Mouse (Mus musculus) bone marrow, adult 2 months (tissue): ENCODE measurements around the gene Lgals3. TPM values are rescaled to one million over a fixed set of nuclear protein-coding genes. Genes with fewer than 3 reads are reported as not detected.

Experiments
- H3K27ac ChIP-seq: fragments of 200-500 bp; 2 replicates; pipeline ENCODE4 v1.5.1; 2012; ENCODE audit warnings: low read depth, mild to moderate bottlenecking, control low read depth, inconsistent platforms, low read length; ENCODE audit not compliant: control insufficient read depth, poor library complexity, insufficient read depth
- H3K4me1 ChIP-seq: fragments of 200-500 bp; 2 replicates; pipeline ENCODE4 v1.6.1; 2011; ENCODE audit warnings: low read length; ENCODE audit not compliant: control insufficient read depth, insufficient read depth
- H3K4me3 ChIP-seq: fragments of 200-500 bp; replicated peaks from 2 replicates; pipeline ENCODE3; 2011; ENCODE audit warnings: mild to moderate bottlenecking, low read depth, low read length, control low read depth; ENCODE audit not compliant: control insufficient read depth
- CTCF ChIP-seq: fragments of 200-500 bp; IDR thresholded peaks from 2 replicates; pipeline ENCODE4 v1.5.1; 2011; ENCODE audit warnings: low read length, control low read depth; ENCODE audit not compliant: control insufficient read depth, insufficient read depth
- POLR2A ChIP-seq: fragments of 200-500 bp; IDR thresholded peaks from 2 replicates; pipeline ENCODE4 v1.6.1; 2011; ENCODE audit warnings: low read depth, mild to moderate bottlenecking, control low read depth, low read length, borderline replicate concordance; ENCODE audit not compliant: control insufficient read depth
- whole genome bisulfite sequencing: fragments of 180-500 bp; shearing (Covaris S2); methylation state at CpG from one replicate; pipeline ENCODE4 v1.1.7; 2018; 5-methylcytosine and 5-hydroxymethylcytosine counted together
- polyA plus RNA-seq: library from polyadenylated mRNA; stranded (reverse); fragments of >200 nt; gene quantifications from 2 replicates; pipeline ENCODE4 v1.2.4, GENCODE M21; 2011; ENCODE audit warnings: low replicate concordance; ENCODE audit not compliant: missing spikeins, insufficient read depth, insufficient read length

Lgals3 gene
- polyA plus RNA-seq, 1 experiment: 147 TPM

DNA sequence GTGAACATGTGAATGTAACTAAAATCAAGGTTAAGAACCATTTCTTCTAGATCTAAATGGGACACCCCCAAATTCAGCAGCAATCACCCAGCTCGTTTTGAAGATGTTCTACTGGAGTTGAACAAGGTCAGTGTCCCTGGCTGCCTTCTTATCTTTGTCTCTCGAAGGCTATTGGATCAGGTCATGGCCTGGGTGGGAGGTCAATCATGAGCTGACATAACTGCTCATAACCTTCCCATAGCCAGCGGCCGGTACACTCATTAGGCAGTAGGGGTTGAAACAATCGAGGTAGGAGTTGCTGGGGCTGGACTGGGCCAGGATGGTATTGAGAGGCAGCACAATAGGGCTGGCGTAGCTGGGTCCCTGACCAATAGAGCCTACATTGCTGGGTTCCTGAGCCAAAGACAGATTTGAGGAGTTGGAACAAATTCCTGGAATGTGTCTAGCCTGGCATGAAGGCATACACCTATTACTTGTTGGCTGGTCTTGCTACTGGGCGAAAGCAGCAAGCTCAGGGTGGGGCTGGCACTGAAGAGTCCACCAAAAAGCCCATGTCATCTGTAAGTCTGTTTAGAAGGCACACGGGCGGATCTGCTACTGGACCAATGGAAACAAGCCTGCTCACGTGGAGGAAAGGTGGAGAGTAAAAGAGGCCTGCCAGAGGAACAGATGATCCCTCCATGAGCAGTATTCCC, 27.2 kb upstream of the Lgals3 start:
- no peak overlapping the region for H3K4me3 ChIP-seq
- H3K4me1 ChIP-seq: no peaks in the 10 kb centered on the region
- TF ChIP-seq CTCF: no peak
- no peak for TF ChIP-seq POLR2A
- H3K27ac ChIP-seq: no peak overlapping the region
- 80% methylated on average over 10 of the region's 10 CpGs for WGBS

DNA sequence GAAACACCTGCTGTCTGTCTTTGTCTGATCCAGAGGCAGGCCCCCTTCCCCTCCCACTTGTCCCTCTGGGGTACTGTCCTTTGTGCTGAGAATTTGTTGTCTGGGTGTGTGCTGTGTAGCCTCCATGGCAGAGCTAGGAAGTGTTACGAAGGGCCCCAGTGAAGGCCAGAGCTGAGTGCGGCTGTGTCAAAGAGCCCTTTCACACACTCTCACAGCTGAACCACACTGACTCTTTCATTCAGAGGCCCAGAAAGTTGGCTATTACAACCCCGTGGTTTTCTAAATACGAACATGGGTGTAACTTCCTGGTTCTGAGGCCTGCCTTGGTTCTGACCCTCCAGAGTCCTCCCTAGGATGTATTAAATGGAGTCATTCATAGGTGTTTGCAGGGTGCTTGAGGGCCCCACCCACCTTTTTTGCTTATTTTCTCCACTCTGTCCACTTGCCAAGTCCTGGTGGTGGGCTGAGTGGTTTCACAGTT, 25.7 kb upstream of the Lgals3 start:
- no peak overlapping the region for H3K4me3 ChIP-seq
- WGBS: 49% methylated on average over 4 of the region's 4 CpGs
- H3K27ac ChIP-seq: no peak overlapping the region
- TF ChIP-seq POLR2A (no peak), CTCF (no peak)
- no peaks in the 10 kb centered on the region for H3K4me1 ChIP-seq

DNA sequence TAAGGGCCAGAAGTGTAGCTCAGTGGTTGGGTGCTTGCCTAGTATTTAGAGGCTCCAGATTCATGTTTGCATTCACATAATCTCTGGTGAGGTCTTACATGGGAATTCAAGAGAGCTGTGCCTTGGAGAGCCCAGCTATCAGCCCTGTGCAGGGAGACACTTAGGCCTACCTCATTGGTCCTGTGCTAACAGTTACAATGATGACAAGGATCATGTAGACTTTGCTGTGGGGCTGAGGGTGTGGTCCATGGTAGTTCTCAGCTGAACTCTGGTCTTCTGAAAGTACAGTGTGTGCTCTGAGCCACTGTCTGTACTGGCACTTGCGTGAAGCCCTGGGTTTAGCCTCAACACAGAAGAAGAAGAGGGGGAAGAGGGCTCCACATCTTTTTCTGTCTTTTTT, 20.8 kb upstream of the Lgals3 start:
- Histone ChIP-seq H3K4me1 (no peaks in the 10 kb centered on the region; the same call in 1 of the 2 replicates), H3K4me3 (no peak overlapping the region), H3K27ac (no peak overlapping the region)
- 77% methylated on average over 1 of the region's 1 CpGs for WGBS
- no peak for TF ChIP-seq POLR2A
- no peak for TF ChIP-seq CTCF

DNA sequence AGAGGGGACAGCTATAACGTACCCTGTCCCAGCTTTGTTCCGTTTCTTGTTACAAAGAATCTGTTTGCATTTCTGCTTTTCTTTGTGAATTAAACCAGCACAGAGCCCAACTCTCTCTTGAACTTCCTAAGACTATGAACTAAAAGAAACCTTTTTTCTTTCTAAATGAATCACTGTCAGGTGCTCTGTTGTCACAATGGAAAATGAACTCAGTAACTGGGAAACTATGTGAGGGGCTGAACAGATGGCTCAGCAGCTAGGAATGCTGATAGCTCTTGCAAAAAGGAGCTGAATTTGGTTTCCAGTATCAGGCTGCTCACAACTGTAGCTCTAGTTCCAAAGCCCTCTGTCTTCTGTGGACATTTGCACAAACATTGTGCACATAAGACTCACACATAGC, 16.6 kb upstream of the Lgals3 start:
- Histone ChIP-seq H3K4me1 (peaks cover 7% of the 10 kb centered on the region), H3K27ac (no peak overlapping the region), H3K4me3 (no peak overlapping the region)
- 64% methylated on average over 2 of the region's 2 CpGs for WGBS
- TF ChIP-seq POLR2A (no peak), CTCF (no peak)

DNA sequence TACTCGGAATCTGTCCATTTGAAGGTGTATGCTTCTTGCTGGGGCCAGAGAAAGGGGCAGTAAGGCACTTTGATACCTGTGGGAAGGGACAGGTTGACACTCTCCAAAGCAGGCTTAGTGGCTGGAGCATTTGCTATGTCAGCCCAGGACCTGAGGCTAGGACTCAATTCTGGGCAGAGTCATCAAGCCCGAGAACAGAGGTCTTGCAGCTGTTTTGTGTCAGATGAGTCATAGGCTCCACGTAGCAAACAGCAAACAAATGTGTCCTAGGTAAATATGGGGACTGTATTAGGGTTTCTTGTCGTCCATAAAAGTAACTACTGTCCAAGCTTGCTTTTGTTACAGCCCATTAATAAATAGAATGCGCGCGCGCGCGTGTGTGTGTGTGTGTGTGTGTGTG, 15.3 kb upstream of the Lgals3 start:
- H3K4me1 ChIP-seq: peaks cover 7% of the 10 kb centered on the region
- 93% methylated on average over 10 of the region's 10 CpGs for WGBS
- no peak overlapping the region for H3K27ac ChIP-seq
- H3K4me3 ChIP-seq: no peak overlapping the region
- no peak for TF ChIP-seq CTCF
- no peak for TF ChIP-seq POLR2A

DNA sequence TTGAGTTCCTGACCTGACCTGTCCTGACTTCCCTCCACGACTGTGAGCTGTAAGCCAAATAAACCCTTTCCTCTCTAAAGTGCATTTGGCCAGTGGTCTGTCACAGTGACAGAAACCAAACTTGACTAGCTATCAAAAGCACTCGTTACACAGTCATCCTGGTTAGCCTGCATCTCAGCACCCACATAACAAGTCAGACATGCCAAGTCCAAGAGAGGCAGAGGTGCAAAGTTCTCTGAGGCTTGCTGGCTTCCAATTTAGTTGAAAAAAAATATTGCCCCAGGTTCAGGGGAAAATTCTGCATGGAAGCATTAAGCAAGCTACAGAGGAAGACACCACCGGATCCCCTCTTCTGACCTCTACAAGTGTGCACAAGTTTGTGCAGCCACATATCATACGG, 14.3 kb upstream of the Lgals3 start:
- H3K4me3 ChIP-seq: no peak overlapping the region
- H3K4me1 ChIP-seq: peaks cover 7% of the 10 kb centered on the region
- TF ChIP-seq CTCF (no peak), POLR2A (no peak)
- WGBS: 63% methylated on average over 4 of the region's 4 CpGs
- no peak overlapping the region; the same call in 1 of the 2 replicates for H3K27ac ChIP-seq

DNA sequence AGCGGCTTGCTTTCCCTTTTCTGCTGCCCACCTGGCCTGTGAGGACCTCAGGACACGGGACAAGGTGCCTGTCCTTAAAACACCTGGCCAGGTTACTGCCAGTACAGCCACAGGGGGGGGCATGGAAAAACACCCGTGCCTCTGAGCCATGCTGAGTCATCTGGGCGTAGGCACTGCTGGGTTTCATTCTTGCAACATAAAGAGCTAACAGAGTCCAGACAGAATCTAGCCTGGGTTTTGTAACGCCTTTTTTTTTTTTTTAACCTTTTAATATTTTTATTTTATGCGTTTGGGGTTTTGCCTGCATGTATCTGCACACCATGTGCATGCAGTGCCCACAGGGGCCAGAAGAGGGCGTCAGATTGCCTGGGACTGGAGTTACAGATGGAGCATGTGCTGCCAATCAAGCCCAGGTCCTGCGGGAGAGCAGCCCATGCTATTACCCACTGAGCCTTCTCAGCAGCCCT, 13.4 kb upstream of the Lgals3 start:
- TF ChIP-seq CTCF (peak; percentile 53), POLR2A (no peak)
- WGBS: 37% methylated on average over 8 of the region's 8 CpGs
- peaks cover 7% of the 10 kb centered on the region for H3K4me1 ChIP-seq
- H3K4me3 ChIP-seq: no peak overlapping the region
- H3K27ac ChIP-seq: peak overlapping the region; percentile 21; the same call in 1 of the 2 replicates

DNA sequence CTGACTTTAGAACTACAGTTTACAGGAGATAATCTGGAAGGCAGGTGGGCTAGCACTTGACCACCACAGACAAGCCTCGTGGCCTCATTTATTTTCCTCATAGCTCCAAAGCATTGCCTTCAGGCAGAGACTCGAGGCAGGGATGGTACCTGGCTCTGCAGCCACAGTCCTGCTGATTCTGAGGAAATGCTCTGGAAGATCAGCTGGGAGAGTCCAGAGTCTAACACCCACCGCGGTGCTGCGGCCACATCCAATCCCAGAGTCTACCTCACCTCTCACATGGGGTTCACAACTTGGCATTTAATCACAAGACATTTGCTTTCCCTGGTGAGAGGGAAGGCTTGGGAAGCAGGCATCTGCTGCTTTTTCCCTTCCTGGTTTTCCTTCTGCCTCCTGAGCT, 12.6 kb upstream of the Lgals3 start:
- TF ChIP-seq CTCF: no peak
- TF ChIP-seq POLR2A: no peak
- Histone ChIP-seq H3K4me1 (peaks cover 7% of the 10 kb centered on the region), H3K4me3 (no peak overlapping the region), H3K27ac (0 out of 2 replicates have a peak overlapping the region, but pooled peaks have one; percentile 20)
- WGBS: 84% methylated on average over 5 of the region's 5 CpGs

DNA sequence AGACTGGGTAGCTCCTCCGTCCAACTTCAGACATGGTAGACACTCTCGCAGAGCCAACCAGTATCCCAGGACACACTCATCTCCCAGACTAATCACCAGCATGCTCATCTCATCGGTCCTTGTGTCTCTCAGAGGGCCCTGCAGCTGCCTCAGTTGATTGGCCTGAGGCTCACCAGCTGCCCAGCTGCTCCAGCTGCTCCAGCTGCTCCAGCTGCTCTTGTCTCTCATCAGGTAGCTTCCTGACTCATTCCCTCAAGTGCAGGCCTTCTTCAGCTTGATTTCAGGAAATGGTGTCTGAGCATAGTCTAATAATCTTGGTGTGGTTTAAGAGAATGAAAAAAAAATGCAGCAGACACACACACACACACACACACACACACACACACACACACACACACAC, 10.9 kb upstream of the Lgals3 start:
- 77% methylated on average over 3 of the region's 3 CpGs for WGBS
- TF ChIP-seq CTCF (no peak), POLR2A (no peak)
- Histone ChIP-seq H3K27ac (no peak overlapping the region), H3K4me1 (peaks cover 7% of the 10 kb centered on the region), H3K4me3 (no peak overlapping the region)
